Mouse (Mus musculus) cerebellum, adult 11-12 months (tissue): ENCODE measurements around the gene Pik3cd.
"Not testable (repeated sequence)": the region's sequence is repeated elsewhere in the genome, so short reads cannot be mapped to it uniquely, and the experiment has no call there.

ENCODE experiments used
- DNase-seq: peaks from one replicate; pipeline ENCODE4 v3.0.0; 2022

Pik3cd gene

GRCm38 (mm10) chr4:149702210-149702979, at the start of gene Pik3cd:
TSS of gene Pik3cd (minus strand) at chr4:149702571.
- DNase-seq: no peak

DNA sequence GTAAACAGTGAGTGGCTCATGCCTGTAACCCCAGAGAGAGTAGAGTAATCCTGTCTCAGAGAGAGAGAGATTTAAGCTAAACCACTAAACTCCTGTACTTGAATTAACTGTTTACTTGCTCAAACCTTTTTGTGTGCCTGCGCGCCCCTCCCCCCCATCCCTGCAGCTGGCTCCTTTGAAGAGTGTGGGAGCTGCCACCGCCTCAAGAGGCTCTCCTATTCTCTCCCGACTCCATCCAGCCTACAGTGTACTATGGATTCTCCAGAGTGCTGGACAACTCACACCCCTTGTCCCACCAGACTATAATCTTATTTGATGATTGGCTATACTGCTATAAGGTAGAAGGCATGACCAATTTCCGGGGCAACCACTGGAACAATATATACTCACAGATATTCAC, 48.3 kb upstream of the Pik3cd start:
- no peak for DNase-seq

GRCm38 (mm10) chr4:149749663-149750015, 47.3 kb upstream of the Pik3cd start:
- DNase-seq: not testable (repeated sequence)

GRCm38 (mm10) chr4:149749003-149749662, 46.8 kb upstream of the Pik3cd start:
- no peak for DNase-seq

DNA sequence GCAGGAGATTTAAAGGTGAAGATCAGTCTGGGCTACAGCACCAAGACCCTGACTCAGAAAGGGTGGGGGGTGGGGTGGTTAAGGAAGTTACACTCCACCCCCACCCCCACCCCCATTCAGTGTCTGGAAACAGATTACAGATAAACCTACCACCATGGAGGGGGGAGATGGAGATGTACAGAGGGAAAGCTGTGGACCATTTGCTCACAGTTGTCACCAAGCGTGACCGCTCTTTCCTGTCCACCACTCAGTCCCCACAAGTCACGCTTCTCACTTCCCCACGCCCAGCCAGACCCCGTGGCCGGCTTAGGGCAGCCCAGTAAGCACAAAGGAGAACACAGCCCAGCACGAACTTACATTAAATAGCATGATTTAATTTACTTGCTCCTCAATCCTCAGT, 41.7 kb upstream of the Pik3cd start:
- DNase-seq: no peak

DNA sequence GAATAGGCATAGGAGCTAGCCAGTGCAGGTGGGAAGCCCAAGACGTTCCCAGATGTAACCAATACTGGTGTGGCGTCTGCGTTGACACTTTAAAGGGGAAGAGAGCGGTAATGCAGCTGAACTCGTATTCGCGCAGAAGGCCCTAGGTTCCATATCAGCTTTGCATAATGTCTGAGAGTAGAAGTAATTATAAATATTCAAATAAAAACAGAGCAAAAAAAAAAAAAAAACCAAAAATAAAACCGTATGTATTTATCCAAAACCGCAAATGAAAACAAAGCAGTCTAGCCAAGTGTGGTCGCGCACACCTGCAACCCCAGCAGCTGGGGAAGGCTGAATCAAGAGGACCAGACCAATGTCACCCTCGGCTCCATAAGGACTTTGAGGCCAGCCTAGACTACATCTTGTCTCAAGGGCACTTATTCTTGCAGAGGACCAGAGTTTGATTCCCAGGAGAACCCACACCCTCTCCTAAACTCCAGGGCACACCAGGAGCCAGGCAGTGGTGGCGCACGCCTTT, 39.7 kb upstream of the Pik3cd start:
- no peak for DNase-seq

DNA sequence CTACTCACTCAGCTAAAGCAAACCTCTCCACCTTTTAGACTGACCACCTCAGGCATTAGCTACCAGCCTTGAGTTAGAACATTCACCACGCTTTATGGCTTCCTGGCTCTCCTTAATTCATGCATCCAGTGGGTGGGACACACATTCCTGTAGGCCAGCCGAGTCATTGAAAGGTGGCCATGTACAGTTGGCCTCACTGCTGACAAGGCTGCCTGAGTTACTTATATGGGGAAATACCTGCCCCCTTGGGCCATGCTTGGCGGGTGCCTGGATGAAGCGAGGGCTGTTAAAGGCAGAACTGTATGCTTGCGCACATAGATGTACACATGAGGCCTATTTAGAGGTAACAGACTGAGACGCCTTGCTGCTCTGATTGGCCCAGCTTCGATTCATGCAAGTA, 37.9 kb upstream of the Pik3cd start:
- DNase-seq: peak; percentile 27

DNA sequence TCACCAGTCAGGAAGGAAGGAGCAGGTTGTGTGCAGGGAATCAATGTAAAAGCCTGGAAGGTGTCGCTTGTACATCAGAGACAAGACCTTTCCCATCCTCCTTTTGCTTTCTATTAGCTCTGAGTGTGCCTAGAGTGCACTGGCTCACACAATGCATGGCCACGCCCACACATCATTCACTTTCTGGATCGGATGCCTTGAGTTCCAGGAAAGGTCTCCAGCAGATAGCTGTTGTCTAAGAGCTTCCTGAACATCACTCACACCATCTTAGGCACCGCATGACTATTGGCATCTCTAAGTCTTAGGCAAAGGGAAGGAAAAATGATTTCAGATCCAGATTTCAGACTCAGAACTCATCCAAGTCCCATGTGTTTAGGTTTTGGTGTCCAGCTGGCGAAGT, 37.1 kb upstream of the Pik3cd start:
- DNase-seq: peak; percentile 47

DNA sequence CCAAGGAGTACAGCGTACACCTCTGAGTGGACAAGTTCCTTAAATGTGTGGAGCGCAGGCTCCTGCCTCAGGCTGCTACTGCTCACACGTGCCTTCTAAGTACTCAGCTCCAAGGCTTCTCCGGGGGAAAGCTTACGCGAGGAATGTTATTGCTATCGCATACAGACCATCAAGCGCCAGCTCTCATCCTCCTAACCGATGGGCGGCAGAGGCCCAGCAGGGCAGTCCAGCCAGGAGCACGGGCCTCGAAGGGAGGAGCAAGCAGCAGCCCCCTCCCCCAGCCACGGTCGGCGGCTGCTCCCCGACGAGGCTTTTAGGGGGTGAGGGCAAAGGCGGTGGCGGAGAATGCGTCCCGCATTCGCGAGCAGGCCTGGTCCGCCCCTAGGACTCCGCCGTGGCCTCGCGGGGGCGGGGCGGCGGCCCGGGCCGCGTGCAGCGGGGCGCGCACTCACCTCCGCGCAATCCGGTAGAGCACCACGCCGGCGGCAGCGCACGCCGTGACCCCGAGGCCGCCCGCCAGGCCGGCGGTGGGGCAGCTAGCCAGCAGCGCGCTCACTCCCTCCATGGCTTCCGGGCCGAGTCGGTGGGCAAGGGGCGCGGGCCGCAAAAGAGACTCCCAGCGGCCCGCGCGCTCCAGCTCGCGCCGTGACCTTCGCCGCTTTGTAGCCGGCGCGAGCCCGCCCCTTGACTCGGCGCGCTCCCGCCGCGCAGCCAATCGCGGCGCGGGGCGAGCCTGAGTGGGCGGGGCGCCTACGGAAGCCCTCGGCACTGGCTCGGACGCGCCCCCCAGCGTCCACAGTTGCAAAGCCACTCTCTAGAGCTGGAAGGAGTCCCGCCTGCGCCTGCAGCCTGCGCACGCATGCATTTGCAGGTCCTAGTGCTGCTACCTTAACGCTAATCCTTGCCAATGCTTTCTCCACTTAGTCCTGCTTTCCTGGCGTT, 35.3 kb upstream of the Pik3cd start, which contains the start of gene Tmem201:
Gene Tmem201 (minus strand): TSS at position 662 of the 942 bp plus-strand sequence.
- peak; percentile 95 for DNase-seq

- peak; percentile 98 for DNase-seq
Measured at GRCm38 (mm10) chr4:149736581-149736980, 34.2 kb upstream of the Pik3cd start.

GRCm38 (mm10) chr4:149735624-149736250, 33.4 kb upstream of the Pik3cd start:
- DNase-seq: peak; percentile 68

DNA sequence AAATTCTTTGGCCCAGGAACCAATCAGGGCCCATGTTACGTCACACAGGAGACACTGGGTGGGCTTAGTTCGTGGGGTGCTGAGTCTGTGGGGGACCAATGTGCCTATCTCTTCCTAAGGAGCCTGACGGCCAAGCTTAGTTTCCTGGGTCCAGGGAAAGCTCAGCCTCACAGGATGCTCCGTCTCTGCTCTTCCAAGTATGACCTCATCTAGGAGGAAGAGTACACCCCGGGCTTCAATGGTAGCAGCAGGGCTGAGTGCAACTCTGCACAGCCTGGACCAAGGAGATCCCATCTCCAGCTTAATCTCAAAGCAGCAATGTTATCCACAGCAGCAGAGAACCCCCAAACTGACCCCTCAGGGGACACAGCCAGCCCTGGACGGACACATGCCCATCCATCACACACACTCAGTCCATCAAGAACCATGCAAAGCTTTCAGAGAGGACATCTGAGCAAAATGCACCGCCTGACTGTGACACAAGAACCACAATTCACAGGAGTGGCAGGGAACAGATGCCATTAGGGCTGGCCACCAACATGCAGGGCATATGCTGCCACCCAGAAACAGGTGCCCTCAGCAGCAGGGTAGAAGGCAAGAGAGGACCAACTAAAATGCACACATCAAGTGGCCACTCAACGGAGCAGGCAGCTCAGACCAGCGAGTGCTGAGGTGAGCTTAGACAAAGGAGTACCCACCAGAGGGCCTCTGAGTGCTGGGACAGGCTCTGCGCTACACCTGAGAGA, 32.5 kb upstream of the Pik3cd start:
- DNase-seq: peak; percentile 93

- peak; percentile 66 for DNase-seq
Measured at GRCm38 (mm10) chr4:149734246-149734645, 31.9 kb upstream of the Pik3cd start.

DNA sequence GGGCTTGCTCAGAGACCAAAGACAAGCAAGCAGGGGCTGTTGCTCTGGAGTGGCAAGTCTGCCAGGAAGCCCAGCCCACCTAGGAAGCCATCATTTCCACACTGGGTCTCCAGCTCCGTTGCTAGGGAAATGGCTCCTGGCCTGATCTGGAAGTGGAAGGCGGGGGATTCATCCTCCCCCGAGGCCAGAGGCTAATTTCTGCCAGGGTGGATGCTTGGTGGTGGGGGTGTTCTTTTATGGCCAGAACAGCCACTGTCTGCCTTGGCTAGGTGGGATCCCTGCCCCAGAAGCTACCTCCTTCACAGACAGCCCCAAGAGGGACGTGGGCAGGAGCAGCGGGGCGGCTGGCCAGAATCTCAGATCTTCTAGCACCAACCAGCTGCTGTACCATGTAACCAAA, 31.4 kb upstream of the Pik3cd start:
- peak; percentile 66 for DNase-seq

DNA sequence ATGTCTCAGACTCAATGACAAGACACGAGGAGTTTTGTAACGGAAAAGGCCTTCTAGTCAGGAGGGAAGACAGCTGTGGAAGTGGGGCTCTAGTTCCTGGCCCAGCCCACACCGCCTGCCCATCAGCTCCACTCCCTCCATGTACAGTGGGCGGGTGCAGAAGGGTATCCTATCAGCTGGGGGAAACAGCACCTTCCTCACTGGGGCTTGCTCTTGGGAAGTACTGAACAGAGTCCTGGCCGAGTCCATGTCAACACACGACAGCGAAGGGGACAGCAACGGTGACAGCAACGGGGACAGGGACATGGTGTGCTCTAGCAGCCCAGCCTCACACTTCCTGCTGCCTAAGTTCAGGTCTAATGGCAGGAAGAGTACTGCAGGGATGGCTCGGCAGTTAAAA, 30.4 kb upstream of the Pik3cd start:
- peak; percentile 45 for DNase-seq

GRCm38 (mm10) chr4:149732313-149732712, 29.9 kb upstream of the Pik3cd start:
- no peak for DNase-seq

- DNase-seq: peak; percentile 46
Measured at GRCm38 (mm10) chr4:149730827-149731226, 28.5 kb upstream of the Pik3cd start.

- DNase-seq: peak; percentile 49
Measured at GRCm38 (mm10) chr4:149728810-149729209, 26.4 kb upstream of the Pik3cd start.

DNA sequence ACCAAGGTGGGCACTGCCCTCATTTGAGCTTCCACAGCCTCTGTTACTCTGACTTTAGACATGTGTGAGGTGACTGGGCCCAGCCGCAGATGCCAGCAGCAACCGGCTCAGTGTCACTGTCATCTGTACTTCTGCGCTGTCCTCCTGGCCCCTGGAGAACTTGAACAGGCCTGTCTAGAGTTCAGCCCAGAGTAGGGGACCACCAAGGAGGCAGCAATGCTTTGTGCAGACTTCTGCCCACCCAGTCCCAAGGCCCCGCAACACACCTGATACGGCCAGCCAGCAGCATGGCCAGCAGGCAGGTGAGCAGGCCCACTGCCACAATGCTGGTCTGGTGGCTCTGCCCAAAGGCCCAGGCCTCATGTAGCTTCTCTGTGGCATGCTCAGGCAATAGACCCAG, 25.3 kb upstream of the Pik3cd start:
- peak; percentile 57 for DNase-seq

DNA sequence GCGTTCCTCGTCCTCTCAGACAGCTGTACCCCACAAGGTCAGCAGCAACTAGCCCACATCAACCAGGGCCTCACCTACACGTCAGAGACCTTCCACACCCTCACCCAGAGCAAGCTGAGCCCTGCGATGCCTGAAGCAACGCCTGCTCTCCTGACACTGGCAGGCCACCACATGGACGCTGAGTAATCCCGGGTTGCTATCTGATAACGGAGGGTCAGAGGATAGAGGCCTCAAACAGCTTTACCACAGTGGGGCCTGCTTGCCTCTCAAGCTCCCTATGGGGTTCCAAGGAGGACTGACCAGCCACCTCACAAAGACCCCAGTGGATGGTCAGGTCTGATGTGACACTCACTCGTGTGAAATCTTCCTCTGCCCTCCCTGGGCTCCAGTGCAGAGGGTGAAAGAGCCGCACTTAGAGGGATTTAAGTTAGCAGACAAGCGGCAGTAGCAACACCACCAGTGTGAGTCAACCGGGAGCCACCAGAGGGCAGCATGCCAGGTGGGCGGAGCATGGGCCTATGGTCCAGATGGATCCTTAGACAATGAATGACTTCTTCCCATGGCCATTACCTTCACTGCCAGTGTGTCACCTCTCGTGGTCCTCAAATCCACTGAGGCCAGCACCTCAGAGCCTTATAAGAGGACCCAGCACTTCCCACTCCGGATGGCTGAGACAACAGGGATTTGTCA, 23.4 kb upstream of the Pik3cd start:
- DNase-seq: peak; percentile 93

DNA sequence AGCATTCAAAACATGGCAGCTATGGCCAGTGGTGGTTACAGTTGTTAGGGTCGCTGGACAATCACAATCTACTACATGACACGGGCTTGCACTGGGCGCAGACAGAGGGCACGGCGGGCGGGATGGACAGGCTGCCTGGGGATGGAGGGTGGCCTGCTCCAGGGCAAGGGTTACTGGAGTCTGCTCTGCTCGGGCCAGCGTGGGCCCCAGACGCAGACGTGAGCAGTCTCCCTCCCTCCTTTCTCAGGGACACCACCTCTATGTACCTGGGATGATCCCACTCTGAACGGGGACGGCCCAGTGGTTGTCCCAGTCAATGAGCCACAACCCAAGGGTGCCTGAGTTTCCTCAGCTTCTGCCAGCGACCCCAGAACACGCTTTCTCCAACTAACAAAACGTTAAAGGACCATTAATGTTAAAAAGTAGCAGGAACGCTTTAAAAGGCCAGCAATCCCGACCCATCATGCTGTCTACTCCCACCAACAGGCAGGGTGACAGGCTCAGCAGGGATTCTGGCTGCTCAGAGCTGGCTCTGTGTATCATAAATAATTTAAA, 22.6 kb upstream of the Pik3cd start:
- peak; percentile 53 for DNase-seq
